15 mouse cellular contexts compared by ENCODE assay signal in genomic region chr1:130588659-130589058, GRCm38 (mm10). TPM values are rescaled to one million over a fixed set of nuclear protein-coding genes. Genes with fewer than 3 reads are reported as not detected.
A peak's percentile ranks its signal among the peaks of the same experiment; 100 is the strongest.
DNase-seq lines count a peak whose midpoint lies in the region; ATAC-seq and TF ChIP-seq lines count a peak whose summit lies in the region.
"Had no signal": no experiment of that assay in that cellular context is flagged by ENCODE, and none has a peak within 500 bp of the region (broad histone marks: within the 10 kb centered on the region; RNA-seq: fewer than 3 reads in every experiment).

No protein-coding gene starts in this region.

- peak; percentile 17 for DNase-seq in adrenal gland, postnatal 10 days
- no peak for DNase-seq in adrenal gland, adult 2 months
- DNase-seq in lung, postnatal 0 days (ENCODE audit: low spot score): peak; percentile 52
- no peak for DNase-seq in lung, adult 2 months
- peak; percentile 13 for DNase-seq in heart, adult 8-10 months (ENCODE audit: low spot score)
- DNase-seq in stomach, postnatal 0 days (ENCODE audit: low spot score): peak; percentile 34
- DNase-seq in spleen, postnatal 4 days (ENCODE audit: low spot score in 2 of 2): no peak
- no peak for DNase-seq in liver

- no peaks in the 10 kb centered on the region for H3K4me1 ChIP-seq in lung, postnatal 0 days (ENCODE audit: insufficient read depth, low read depth, low read length)
- no peaks in the 10 kb centered on the region for H3K4me1 ChIP-seq in lung, adult 2 months (ENCODE audit: control insufficient read depth, insufficient read depth, low read length)
- H3K4me1 ChIP-seq in stomach, postnatal 0 days (replicated peaks; ENCODE audit: control insufficient read depth, insufficient read depth): no peaks in the 10 kb centered on the region
- H3K4me1 ChIP-seq: stomach, embryonic 15.5 days had no signal

- no peak overlapping the region for H3K9ac ChIP-seq in lung, postnatal 0 days (replicated peaks; ENCODE audit: low read depth)
- no peak overlapping the region for H3K9ac ChIP-seq in stomach, postnatal 0 days (ENCODE audit: low read length)
- H3K9ac ChIP-seq: stomach, embryonic 15.5 days had no signal

- H3K27me3 ChIP-seq in lung, postnatal 0 days (replicated peaks; ENCODE audit: insufficient read depth, low read length): no peaks in the 10 kb centered on the region
- no peaks in the 10 kb centered on the region for H3K27me3 ChIP-seq in stomach, postnatal 0 days (ENCODE audit: control insufficient read depth, insufficient read depth, low read length)
- H3K27me3 ChIP-seq: stomach, embryonic 15.5 days had no signal

- no peak overlapping the region for H3K4me3 ChIP-seq in lung, postnatal 0 days (ENCODE audit: low read depth, low read length)
- H3K4me3 ChIP-seq in lung, adult 2 months (replicated peaks; ENCODE audit: extremely low read depth, low read depth, low read length): no peak overlapping the region
- H3K4me3 ChIP-seq in stomach, postnatal 0 days (ENCODE audit: low read depth, low read length): no peak overlapping the region
- H3K4me3 ChIP-seq: stomach, embryonic 15.5 days had no signal

- TF ChIP-seq POLR2A in lung, adult 2 months (IDR thresholded peaks at IDR 0.05; ENCODE audit: borderline replicate concordance, extremely low read depth, low read depth, low read length): no peak

- H3K4me2 ChIP-seq in lung, postnatal 0 days (replicated peaks; ENCODE audit: low read depth, low read length): no peak overlapping the region
- H3K4me2 ChIP-seq in stomach, postnatal 0 days (replicated peaks; ENCODE audit: low read depth): no peak overlapping the region
- H3K4me2 ChIP-seq: stomach, embryonic 15.5 days had no signal

- TF ChIP-seq CTCF in lung, postnatal 0 days (IDR thresholded peaks at IDR 0.05): no peak
- TF ChIP-seq CTCF in lung, adult 2 months (IDR thresholded peaks at IDR 0.05; ENCODE audit: insufficient read depth, low read length): no peak
- TF ChIP-seq CTCF in stomach, postnatal 0 days (IDR thresholded peaks at IDR 0.05; ENCODE audit: low read depth): no peak

- ATAC-seq in lung, postnatal 0 days: peak; percentile 62
- ATAC-seq in stomach, postnatal 0 days (ENCODE audit: low FRiP score, low TSS enrichment): peak; percentile 86
- ATAC-seq: hindbrain, postnatal 0 days had no signal

- TF ChIP-seq EP300 in lung, postnatal 0 days (IDR thresholded peaks at IDR 0.05): no peak
- no peak for TF ChIP-seq EP300 in stomach, postnatal 0 days (optimal IDR thresholded peaks at IDR 0.05)

- WGBS in lung, postnatal 0 days: 58% methylated on average over 8 of the region's 9 CpGs
- 68% methylated on average over 9 of the region's 9 CpGs for WGBS in lung, adult 2 months
- 47% methylated on average over 9 of the region's 9 CpGs for WGBS in stomach, postnatal 0 days

- no peaks in the 10 kb centered on the region for H3K9me3 ChIP-seq in lung, postnatal 0 days (ENCODE audit: low read length)
- no peaks in the 10 kb centered on the region for H3K9me3 ChIP-seq in stomach, postnatal 0 days (ENCODE audit: control insufficient read depth, low read length)
- H3K9me3 ChIP-seq: G1E; stomach, embryonic 15.5 days had no signal

- no peaks in the 10 kb centered on the region for H3K36me3 ChIP-seq in lung, postnatal 0 days (ENCODE audit: insufficient read depth, low read length)
- H3K36me3 ChIP-seq in stomach, postnatal 0 days (ENCODE audit: control insufficient read depth, insufficient read depth, low read length): no peaks in the 10 kb centered on the region
- H3K36me3 ChIP-seq: G1E; stomach, embryonic 15.5 days had no signal

- no peak overlapping the region for H3K27ac ChIP-seq in lung, postnatal 0 days (ENCODE audit: low read length)
- H3K27ac ChIP-seq in stomach, postnatal 0 days (replicated peaks): no peak overlapping the region
- H3K27ac ChIP-seq: hindbrain, postnatal 0 days; stomach, embryonic 15.5 days had no signal

RNA-seq across cellular contexts. Expression of gene Zp3r, which starts 40.8 kb away (rescaled TPM):
- total RNA-seq in adrenal gland, postnatal 10 days (2021): not detected
- not detected for total RNA-seq in adrenal gland, adult 2 months (2021)
- polyA plus RNA-seq in adrenal gland, adult 2 months (2012; rRNA removed): not detected in 2 replicates
- polyA plus RNA-seq in lung, postnatal 0 days (2015; fragmentation: Nextera tagmentation; extraction: Ambion mirVana): not detected in 2 replicates
- not detected in 2 replicates for polyA plus RNA-seq in lung, adult 2 months (2012; rRNA removed)
- total RNA-seq in heart, adult 8-10 months (2022): not detected
- polyA plus RNA-seq in stomach, postnatal 0 days (2015; fragmentation: Nextera tagmentation; extraction: Ambion mirVana): 0.08 TPM in 1 of 2 replicates, not detected in the other
- total RNA-seq: gastrocnemius, postnatal 4 days; hindbrain, postnatal 0 days; layer of hippocampus, postnatal 25 days; liver, adult 2 months; megakaryocyte-erythroid progenitor cell, adult 5-6 weeks had no signal
- polyA plus RNA-seq: G1E; hindbrain, postnatal 0 days; liver, adult 2 months had no signal

Comparison
In these comparisons a context has a peak if more than half of its experiments do, and no peak if none do; other contexts are left out.
1. DNase-seq: peak in adrenal gland, postnatal 10 days (single experiment), lung, postnatal 0 days (single experiment), heart, adult 8-10 months (single experiment) and stomach, postnatal 0 days (single experiment); none in adrenal gland, adult 2 months (single experiment), lung, adult 2 months (single experiment), spleen, postnatal 4 days (0 of 2) and liver (single experiment).